Mouse (Mus musculus) stomach, embryonic 14.5 days (tissue): ENCODE results near the gene Jmjd6. TPM values are rescaled to one million over a fixed set of nuclear protein-coding genes. Genes with fewer than 3 reads are reported as not detected.

Source experiments
- ATAC-seq: fragments of 200-750 bp; cut with Nextera tagmentation; 2 replicates; pipeline ENCODE4 v1.8.0; 2017; ENCODE audit warnings: low read depth, moderate TSS enrichment; ENCODE audit not compliant: insufficient number of reproducible peaks, insufficient read depth, low FRiP score
- H3K27ac ChIP-seq: fragments of 300-500 bp; sonication (generic); 2 replicates; pipeline ENCODE4 v1.5.1; 2014; ENCODE audit warnings: mild to moderate bottlenecking, low read length, moderate library complexity, mixed read lengths
- H3K27me3 ChIP-seq: fragments of 300-500 bp; sonication (generic); 2 replicates; pipeline ENCODE4 v1.6.1; 2014; ENCODE audit warnings: low read length, control low read depth, mixed read lengths; ENCODE audit not compliant: control insufficient read depth, insufficient read depth
- H3K36me3 ChIP-seq: fragments of 300-500 bp; sonication (generic); 2 replicates; pipeline ENCODE4 v1.6.1; 2014; ENCODE audit warnings: mild to moderate bottlenecking, control low read depth, low read length, moderate library complexity, mixed read lengths; ENCODE audit not compliant: control insufficient read depth, insufficient read depth
- H3K4me1 ChIP-seq: fragments of 300-500 bp; sonication (generic); 2 replicates; pipeline ENCODE4 v1.6.1; 2014; ENCODE audit warnings: low read length, control low read depth, mixed read lengths; ENCODE audit not compliant: control insufficient read depth, insufficient read depth
- H3K4me2 ChIP-seq: fragments of 300-500 bp; sonication (generic); replicated peaks from 2 replicates; pipeline ENCODE4 v1.6.1; 2014; ENCODE audit warnings: low read depth, low read length, control low read depth
- H3K4me3 ChIP-seq: fragments of 300-500 bp; sonication (generic); 2 replicates; pipeline ENCODE4 v1.5.1; 2014; ENCODE audit warnings: low read depth, low read length, control low read depth
- H3K9ac ChIP-seq: fragments of 300-500 bp; sonication (generic); replicated peaks from 2 replicates; pipeline ENCODE4 v1.6.1; 2014; ENCODE audit warnings: low read depth, mild to moderate bottlenecking, control low read depth, low read length, moderate library complexity, mixed read lengths
- H3K9me3 ChIP-seq: fragments of 300-500 bp; sonication (generic); 2 replicates; pipeline ENCODE4 v1.6.1; 2016; ENCODE audit warnings: low read depth, low read length, control low read depth; ENCODE audit not compliant: control insufficient read depth
- WGBS: fragments of 180-500 bp; shearing (Covaris S2); extraction: QIAGEN DNeasy Blood & Tissue Kit; methylation state at CpG from one replicate; pipeline ENCODE4 v1.1.7; 2014; 5-methylcytosine and 5-hydroxymethylcytosine counted together
- polyA plus RNA-seq: library from polyadenylated mRNA; unstranded; fragments of >200 nt; fragmentation: Nextera tagmentation; extraction: Ambion mirVana; gene quantifications from 2 replicates; pipeline ENCODE4 v1.2.1, GENCODE M21; 2014

Jmjd6 gene
- polyA plus RNA-seq, 1 experiment from 2014 or later, result 68.6 TPM

DNA sequence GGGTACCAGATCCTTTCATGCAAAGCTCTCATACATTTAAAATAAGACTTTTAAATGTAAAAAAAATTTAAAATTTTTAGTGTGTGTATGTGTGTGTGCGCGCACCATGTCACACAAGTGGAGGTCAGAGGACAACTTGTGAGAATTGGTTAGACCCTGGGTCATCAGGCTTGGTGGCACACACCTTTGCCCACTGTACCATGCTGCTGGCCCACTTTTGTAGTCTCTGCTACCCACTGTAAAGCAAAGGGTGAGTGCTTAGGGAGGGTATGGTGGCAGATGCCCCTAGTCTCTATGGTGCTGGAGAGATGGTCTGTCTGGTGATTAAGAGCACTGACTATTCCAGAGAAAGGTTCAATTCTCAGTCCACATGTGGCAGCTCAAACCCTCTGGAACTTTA is 20.0 kb downstream of the Jmjd6 start:
- Histone ChIP-seq H3K9ac (no peak overlapping the region), H3K36me3 (no peaks in the 10 kb centered on the region; the same call in 1 of the 2 replicates), H3K9me3 (no peaks in the 10 kb centered on the region), H3K27ac (no peak overlapping the region), H3K4me1 (peaks cover 17% of the 10 kb centered on the region), H3K4me3 (no peak overlapping the region), H3K4me2 (no peak overlapping the region), H3K27me3 (no peaks in the 10 kb centered on the region)
- WGBS, result 94% methylated on average over 2 of the region's 2 CpGs
- ATAC-seq, result no peak

DNA sequence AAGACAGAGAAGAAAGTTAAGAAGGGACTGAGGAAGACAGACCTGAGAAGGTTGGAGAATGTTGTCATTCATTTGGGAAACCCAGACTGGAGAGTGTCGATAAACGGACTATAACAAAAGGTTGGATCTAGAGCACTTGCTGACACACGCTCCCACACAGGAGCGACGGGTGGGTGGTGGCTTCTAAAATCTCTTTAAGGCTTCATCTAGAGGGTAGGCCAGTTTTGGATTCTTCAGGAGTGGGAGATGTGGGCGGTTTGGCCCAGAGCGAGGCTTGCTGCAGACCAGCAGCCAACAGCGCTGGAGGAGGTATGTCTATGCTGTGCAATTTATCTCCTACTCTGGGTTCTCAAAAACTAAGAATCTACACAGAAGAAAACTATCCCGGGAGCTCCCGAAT is 20.6 kb downstream of the Jmjd6 start:
- no peak overlapping the region for H3K9ac ChIP-seq
- no peaks in the 10 kb centered on the region for H3K27me3 ChIP-seq
- peaks cover 17% of the 10 kb centered on the region for H3K4me1 ChIP-seq
- no peak overlapping the region for H3K4me3 ChIP-seq
- no peak for ATAC-seq
- no peaks in the 10 kb centered on the region for H3K9me3 ChIP-seq
- 79% methylated on average over 10 of the region's 10 CpGs for WGBS
- no peak overlapping the region for H3K4me2 ChIP-seq
- no peaks in the 10 kb centered on the region; the same call in 1 of the 2 replicates for H3K36me3 ChIP-seq
- no peak overlapping the region for H3K27ac ChIP-seq

DNA sequence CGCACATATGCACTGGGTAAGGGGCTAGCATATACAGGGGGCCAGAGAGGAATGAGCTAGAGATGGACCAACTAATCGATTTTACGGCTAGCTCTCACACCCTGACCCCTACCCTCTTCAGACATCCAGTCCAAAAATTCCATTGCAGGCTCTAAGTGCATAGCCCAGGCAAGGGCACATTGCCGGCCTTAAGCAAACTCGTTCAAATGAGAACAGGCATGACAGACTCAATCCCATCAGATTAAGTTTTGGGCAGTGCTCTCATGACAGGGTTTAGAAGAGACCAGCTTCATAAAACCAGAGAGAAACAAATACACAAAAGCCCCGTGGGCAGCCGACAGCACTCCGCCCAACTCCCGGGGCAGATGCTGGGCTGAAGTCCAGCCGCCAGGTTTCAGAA is 21.0 kb downstream of the Jmjd6 start:
- Histone ChIP-seq H3K36me3 (no peaks in the 10 kb centered on the region; the same call in 1 of the 2 replicates), H3K4me3 (no peak overlapping the region), H3K4me2 (no peak overlapping the region), H3K9ac (no peak overlapping the region), H3K27me3 (no peaks in the 10 kb centered on the region), H3K27ac (no peak overlapping the region), H3K4me1 (peaks cover 15% of the 10 kb centered on the region), H3K9me3 (no peaks in the 10 kb centered on the region)
- 53% methylated on average over 10 of the region's 10 CpGs for WGBS
- ATAC-seq, result no peak

DNA sequence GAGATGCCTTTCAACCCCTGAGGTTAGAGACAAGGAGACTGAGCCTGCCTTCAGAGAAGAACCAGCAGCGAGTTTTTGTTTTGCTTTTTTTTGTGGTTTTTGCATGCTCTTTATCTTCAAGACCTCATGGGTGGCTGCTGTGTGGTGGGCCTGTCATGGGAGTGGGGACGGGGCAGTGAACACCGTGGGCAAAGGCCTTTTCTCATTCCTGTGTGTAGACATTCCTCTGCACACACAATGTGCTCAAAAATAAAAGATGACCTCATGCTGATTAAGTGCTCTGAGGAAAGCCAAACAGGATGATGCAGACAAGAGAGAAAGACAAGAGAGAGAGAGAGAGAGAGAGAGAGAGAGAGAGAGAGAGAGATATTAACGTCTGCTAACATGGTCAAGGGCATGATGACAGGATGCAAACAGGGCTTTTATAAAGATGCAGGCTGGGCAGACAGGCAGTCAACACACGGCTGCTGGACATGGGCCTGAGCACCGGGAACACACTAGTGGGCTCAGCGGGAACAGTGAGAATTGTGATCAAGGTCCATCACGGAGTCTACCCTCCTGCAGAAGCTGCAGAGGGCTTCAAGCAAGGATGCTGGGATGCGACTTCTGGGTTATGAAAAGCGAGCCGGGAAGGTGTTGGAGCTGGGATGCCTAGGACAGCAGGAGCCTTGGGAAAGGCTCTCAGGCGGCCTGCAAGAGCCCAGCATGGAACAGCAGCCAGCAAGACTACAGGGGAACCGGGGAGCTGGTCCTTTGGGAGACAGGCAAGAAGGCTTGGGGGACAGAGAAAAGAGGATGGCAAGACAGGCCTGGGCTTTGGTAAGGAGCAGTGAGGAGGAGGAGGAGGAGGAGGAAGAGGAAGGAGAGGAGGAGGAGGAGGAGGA is 21.9 kb downstream of the Jmjd6 start:
- H3K9ac ChIP-seq, result no peak overlapping the region
- no peaks in the 10 kb centered on the region for H3K9me3 ChIP-seq
- no peak for ATAC-seq
- H3K27ac ChIP-seq, result no peak overlapping the region
- no peak overlapping the region for H3K4me3 ChIP-seq
- WGBS, result 63% methylated on average over 13 of the region's 13 CpGs
- no peaks in the 10 kb centered on the region for H3K27me3 ChIP-seq
- no peaks in the 10 kb centered on the region; the same call in 1 of the 2 replicates for H3K36me3 ChIP-seq
- 0 out of 2 replicates have a peak, but pooled peaks cover 8% of the 10 kb centered on the region for H3K4me1 ChIP-seq
- no peak overlapping the region for H3K4me2 ChIP-seq

DNA sequence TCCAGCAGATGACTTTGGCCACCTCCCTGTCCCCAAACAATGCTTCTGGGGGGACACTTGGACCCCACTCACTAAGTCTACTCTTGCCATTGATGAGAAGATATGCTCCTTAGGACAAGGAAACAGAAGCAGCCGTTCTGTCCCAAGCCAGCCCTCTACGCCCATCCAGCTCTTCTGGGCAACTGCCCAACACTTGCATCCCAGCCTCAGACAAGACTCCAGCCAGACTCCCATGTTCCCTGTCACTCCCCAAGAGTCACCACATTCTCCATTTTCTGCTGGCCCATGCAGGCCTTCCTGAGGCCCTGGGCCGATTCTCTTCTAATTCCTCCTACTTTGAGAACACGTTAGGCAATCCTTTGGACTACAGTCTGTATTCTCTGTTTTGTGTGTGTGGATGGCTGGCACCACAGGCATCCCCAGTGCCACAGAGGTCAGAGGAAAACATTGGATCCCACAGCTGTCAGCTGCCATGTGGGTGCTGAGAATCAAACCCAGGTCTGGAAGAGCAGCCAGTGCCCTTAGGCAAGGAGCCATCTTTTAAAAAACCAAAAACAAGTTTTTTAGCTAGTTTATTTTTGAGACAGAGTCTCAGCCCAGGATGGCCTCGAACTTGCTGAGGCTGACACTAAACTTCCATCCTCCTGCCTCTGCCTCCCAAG is 23.2 kb downstream of the Jmjd6 start:
- Histone ChIP-seq H3K9me3 (no peaks in the 10 kb centered on the region), H3K27me3 (no peaks in the 10 kb centered on the region), H3K36me3 (no peaks in the 10 kb centered on the region; the same call in 1 of the 2 replicates), H3K27ac (no peak overlapping the region), H3K4me1 (peaks cover 12% of the 10 kb centered on the region), H3K4me2 (no peak overlapping the region), H3K4me3 (no peak overlapping the region), H3K9ac (no peak overlapping the region)
- 89% methylated on average over 5 of the region's 5 CpGs for WGBS
- no peak for ATAC-seq

DNA sequence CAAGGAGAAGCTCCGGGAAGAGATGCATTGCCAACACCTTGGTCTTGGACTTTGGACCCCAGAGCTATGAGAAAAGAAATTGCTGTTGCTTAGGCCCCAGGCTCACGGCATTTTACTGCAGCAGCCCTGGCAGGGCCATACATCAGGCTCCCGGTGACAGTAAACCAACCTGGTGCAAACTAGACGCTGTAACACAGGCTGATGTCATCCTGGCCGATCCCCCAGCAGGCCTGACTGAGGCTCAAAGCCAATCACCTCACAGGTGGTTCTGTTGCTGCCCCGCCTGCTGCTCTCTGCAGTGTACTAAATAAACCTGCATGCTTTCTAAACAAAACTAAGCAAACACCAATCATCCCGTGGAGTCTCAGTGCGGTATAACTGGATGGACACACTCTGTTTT is 24.5 kb downstream of the Jmjd6 start:
- no peak for ATAC-seq
- H3K27me3 ChIP-seq, result no peaks in the 10 kb centered on the region
- no peaks in the 10 kb centered on the region; the same call in 1 of the 2 replicates for H3K36me3 ChIP-seq
- 30% methylated on average over 8 of the region's 8 CpGs for WGBS
- H3K4me2 ChIP-seq, result no peak overlapping the region
- no peak overlapping the region for H3K27ac ChIP-seq
- H3K4me1 ChIP-seq, result peaks cover 25% of the 10 kb centered on the region
- no peaks in the 10 kb centered on the region for H3K9me3 ChIP-seq
- no peak overlapping the region for H3K4me3 ChIP-seq
- no peak overlapping the region for H3K9ac ChIP-seq

DNA sequence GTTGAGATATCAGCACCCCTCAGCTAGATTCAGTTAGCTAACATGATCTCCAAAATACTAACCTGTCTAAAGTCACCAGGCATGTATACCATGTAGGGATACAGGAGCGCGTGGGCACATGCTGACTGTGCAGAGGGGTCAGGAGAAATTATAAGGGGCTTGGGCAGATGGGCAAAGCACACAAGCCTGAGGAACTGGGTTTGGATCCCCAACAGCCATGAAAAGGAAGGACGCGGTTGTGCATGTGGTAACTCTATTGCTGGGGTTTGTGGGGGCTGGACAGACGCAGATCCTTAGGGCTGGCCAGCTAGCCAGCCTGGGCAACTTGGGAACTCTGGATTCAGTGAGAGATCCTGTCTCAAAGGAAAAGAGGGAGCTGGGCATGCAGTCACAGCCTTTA is 25.7 kb downstream of the Jmjd6 start:
- H3K9me3 ChIP-seq, result no peaks in the 10 kb centered on the region
- H3K4me3 ChIP-seq, result no peak overlapping the region
- no peak overlapping the region for H3K9ac ChIP-seq
- 94% methylated on average over 5 of the region's 5 CpGs for WGBS
- no peaks in the 10 kb centered on the region; the same call in 1 of the 2 replicates for H3K36me3 ChIP-seq
- H3K27ac ChIP-seq, result no peak overlapping the region
- H3K4me1 ChIP-seq, result peaks cover 37% of the 10 kb centered on the region
- ATAC-seq, result no peak
- H3K4me2 ChIP-seq, result no peak overlapping the region
- no peaks in the 10 kb centered on the region for H3K27me3 ChIP-seq

DNA sequence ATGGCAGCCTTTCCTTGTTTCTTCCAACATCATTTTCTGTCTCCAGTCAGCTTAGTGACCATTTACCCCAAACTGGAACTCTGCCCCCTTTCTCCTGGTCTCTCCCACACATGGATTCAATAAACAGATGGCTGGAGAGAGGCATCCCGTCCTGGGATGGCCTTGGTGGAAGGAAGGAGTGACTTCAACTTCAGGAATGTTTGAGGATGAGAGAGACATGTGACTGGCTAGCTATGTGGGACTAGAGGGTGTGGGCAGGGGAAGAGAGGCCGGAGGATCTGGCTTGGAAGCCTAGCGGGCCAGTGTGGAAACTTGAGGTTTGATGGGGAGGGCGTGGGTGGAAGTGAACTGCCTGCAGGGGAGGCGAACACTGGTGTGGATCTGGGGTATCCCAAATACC is 26.5 kb downstream of the Jmjd6 start:
- no peak overlapping the region for H3K27ac ChIP-seq
- H3K9me3 ChIP-seq, result no peaks in the 10 kb centered on the region
- 74% methylated on average over 5 of the region's 5 CpGs for WGBS
- peaks cover 35% of the 10 kb centered on the region for H3K4me1 ChIP-seq
- H3K36me3 ChIP-seq, result no peaks in the 10 kb centered on the region; the same call in 1 of the 2 replicates
- H3K4me3 ChIP-seq, result no peak overlapping the region
- no peaks in the 10 kb centered on the region for H3K27me3 ChIP-seq
- no peak overlapping the region for H3K9ac ChIP-seq
- ATAC-seq, result no peak
- H3K4me2 ChIP-seq, result no peak overlapping the region
